Mouse (Mus musculus) brain, embryonic 14.5 days (tissue): ENCODE measurements around the gene Prpf8.

Experiments
- CTCF ChIP-seq: fragments of 200-500 bp; IDR thresholded peaks from 2 replicates; pipeline ENCODE4 v1.5.1; 2012; ENCODE audit warnings: inconsistent platforms, mild to moderate bottlenecking, moderate library complexity, borderline replicate concordance; ENCODE audit not compliant: insufficient read depth, insufficient read length; ENCODE audit errors: extremely low read depth
- POLR2A ChIP-seq: fragments of 200-500 bp; IDR thresholded peaks from 2 replicates; pipeline ENCODE4 v1.6.1; 2012; ENCODE audit warnings: mild to moderate bottlenecking, inconsistent platforms, borderline replicate concordance; ENCODE audit not compliant: poor library complexity, insufficient read depth, insufficient read length, severe bottlenecking; ENCODE audit errors: extremely low read depth

DNA sequence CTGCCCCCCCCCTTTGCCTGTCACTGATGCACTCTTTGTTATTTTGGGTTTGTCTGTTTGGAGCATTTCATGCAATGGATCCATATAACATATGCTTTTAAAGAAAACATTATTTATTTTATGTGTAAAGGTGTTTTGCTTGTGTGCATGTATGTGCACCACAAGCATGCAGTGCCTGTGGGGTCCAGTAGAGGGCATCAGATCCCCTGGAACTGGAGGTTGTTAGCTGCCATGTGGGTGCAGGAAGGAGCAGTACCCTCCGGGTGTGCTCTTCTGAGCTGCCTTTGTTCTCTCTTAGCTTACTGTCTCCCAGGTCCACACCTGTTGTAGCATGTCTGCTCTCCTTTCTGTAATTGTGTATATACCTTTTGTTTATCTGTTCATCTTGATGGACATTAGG, 71.5 kb downstream of the Prpf8 start:
- TF ChIP-seq CTCF (peak; percentile 35; the same call in 1 of the 2 replicates), POLR2A (no peak)
